Mouse (Mus musculus) bone marrow macrophage, adult 2 months (primary cell): ENCODE results near the gene Cblb.

Source experiments
- CTCF ChIP-seq: IDR thresholded peaks from 2 replicates; pipeline ENCODE4 v1.5.1; 2012; ENCODE audit warnings: low read depth, mild to moderate bottlenecking, low read length, moderate library complexity
- POLR2A ChIP-seq: IDR thresholded peaks from 2 replicates; pipeline ENCODE4 v1.6.1; 2012; ENCODE audit warnings: mild to moderate bottlenecking, low read depth, low read length, borderline replicate concordance

GRCm38 (mm10) chr16:52060100-52060719 is 29.2 kb downstream of the Cblb start:
- no peak for TF ChIP-seq CTCF
- TF ChIP-seq POLR2A: no peak
